ENCODE assay signal across 8 mouse cellular contexts in the genomic region with DNA sequence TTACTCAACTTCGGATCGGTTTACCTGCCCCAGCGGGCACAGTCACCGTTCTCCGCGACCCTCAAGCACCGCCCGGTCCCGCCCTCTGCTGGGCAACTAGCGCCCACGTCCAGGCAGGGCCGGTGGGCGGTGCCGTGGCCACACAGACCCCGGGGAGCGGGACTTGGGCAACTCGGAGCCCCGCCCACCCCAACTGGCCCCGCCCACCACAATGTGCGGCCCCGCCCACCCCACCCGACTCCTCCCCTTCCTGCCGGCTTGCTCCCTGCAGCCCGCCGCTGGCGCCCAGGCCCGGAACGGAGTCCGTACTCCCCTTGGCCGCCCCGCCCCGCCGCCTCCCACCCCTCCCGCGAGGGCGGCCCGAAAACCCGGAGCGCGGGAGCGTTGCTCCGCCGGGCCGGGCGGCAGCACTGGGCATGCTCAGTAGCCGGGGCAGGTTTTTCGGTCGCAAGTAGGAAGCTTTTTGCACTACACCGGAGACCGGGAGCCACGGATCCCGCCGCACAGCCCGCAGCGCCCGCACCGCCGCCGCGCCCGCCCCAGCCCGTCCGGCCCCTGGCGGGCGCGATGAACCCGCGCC.
A peak's percentile ranks its signal among the peaks of the same experiment; 100 is the strongest.
DNase-seq lines count a peak whose midpoint lies in the region; ATAC-seq and TF ChIP-seq lines count a peak whose summit lies in the region.

No protein-coding gene starts in this region.

- DNase-seq in 416B (ENCODE audit: low read depth): peak; percentile 88
- peak; percentile 97 for DNase-seq in embryonic facial prominence, embryonic 14.5 days (ENCODE audit: low spot score)
- DNase-seq in heart, adult 8-10 months (ENCODE audit: low spot score): peak; percentile 86
- peak; percentile 93 for DNase-seq in kidney, adult 9 months
- DNase-seq in spleen, adult 2 months (ENCODE audit: low read depth in 1 of 2, low spot score in 2 of 2): peak; percentile 81 to 92

- TF ChIP-seq POLR2A in bone marrow, adult 2 months (IDR thresholded peaks at IDR 0.05; ENCODE audit: borderline replicate concordance, control insufficient read depth, low read depth, low read length): peak; percentile 34; the same call in 1 of the 2 replicates
- TF ChIP-seq POLR2A in spleen, adult 2 months (IDR thresholded peaks at IDR 0.05; ENCODE audit: low read depth, low read length): no peak

- peak overlapping the region; percentile 68 for H3K4me2 ChIP-seq in embryonic facial prominence, embryonic 14.5 days (ENCODE audit: low read depth, low read length)
- H3K4me2 ChIP-seq in limb, embryonic 13.5 days (replicated peaks): peak overlapping the region; percentile 71
- H3K4me2 ChIP-seq in midbrain, embryonic 16.5 days (ENCODE audit: low read length): peak overlapping the region; percentile 88

- 2% methylated on average over 62 of the region's 68 CpGs for WGBS in bone marrow, adult 2 months
- WGBS in embryonic facial prominence, embryonic 14.5 days: 0% methylated on average over 13 of the region's 68 CpGs
- WGBS in limb, embryonic 13.5 days: 0% methylated on average over 33 of the region's 68 CpGs
- WGBS in midbrain, embryonic 16.5 days: under 1% methylated on average over 45 of the region's 68 CpGs
- WGBS in spleen, adult 2 months: 1% methylated on average over 65 of the region's 68 CpGs

- ATAC-seq in embryonic facial prominence, embryonic 14.5 days (ENCODE audit: low read depth): peak; percentile 95
- peak; percentile 93 for ATAC-seq in limb, embryonic 13.5 days (ENCODE audit: low FRiP score, low read depth)
- ATAC-seq in midbrain, embryonic 16.5 days: peak; percentile 94

- H3K4me3 ChIP-seq in bone marrow, adult 2 months (replicated peaks; ENCODE audit: control insufficient read depth, low read depth, low read length): peak overlapping the region; percentile 72
- H3K4me3 ChIP-seq in embryonic facial prominence, embryonic 14.5 days (ENCODE audit: low read depth, low read length): peak overlapping the region; percentile 92
- H3K4me3 ChIP-seq in limb, embryonic 13.5 days: peak overlapping the region; percentile 91
- H3K4me3 ChIP-seq in midbrain, embryonic 16.5 days (ENCODE audit: low read depth, low read length): peak overlapping the region; percentile 96
- peak overlapping the region; percentile 67 for H3K4me3 ChIP-seq in spleen, adult 2 months (ENCODE audit: extremely low read depth, insufficient read depth, insufficient read length)

- H3K27me3 ChIP-seq in embryonic facial prominence, embryonic 14.5 days (replicated peaks; ENCODE audit: control insufficient read depth, insufficient read depth, low read length): peaks cover 30% of the 10 kb centered on the region
- H3K27me3 ChIP-seq in limb, embryonic 13.5 days: peaks cover 23% of the 10 kb centered on the region
- H3K27me3 ChIP-seq in midbrain, embryonic 16.5 days (ENCODE audit: control insufficient read depth, insufficient read depth, low read depth, low read length): peaks cover 16% of the 10 kb centered on the region
- peaks cover 2% of the 10 kb centered on the region; the same call in 1 of the 2 replicates for H3K27me3 ChIP-seq in spleen, adult 2 months (ENCODE audit: control insufficient read depth, insufficient read depth, low read length)

- H3K36me3 ChIP-seq in embryonic facial prominence, embryonic 14.5 days (ENCODE audit: control insufficient read depth, insufficient read depth, low read length): no peaks in the 10 kb centered on the region
- peaks cover 4% of the 10 kb centered on the region for H3K36me3 ChIP-seq in limb, embryonic 13.5 days
- no peaks in the 10 kb centered on the region for H3K36me3 ChIP-seq in midbrain, embryonic 16.5 days (ENCODE audit: control insufficient read depth, insufficient read depth, low read length)
- H3K36me3 ChIP-seq in spleen, adult 2 months (ENCODE audit: control insufficient read depth, insufficient read depth, low read length): no peaks in the 10 kb centered on the region

- H3K4me1 ChIP-seq in bone marrow, adult 2 months (ENCODE audit: control insufficient read depth, insufficient read depth, low read length): no peaks in the 10 kb centered on the region; the same call in 1 of the 2 replicates
- H3K4me1 ChIP-seq in embryonic facial prominence, embryonic 14.5 days (ENCODE audit: control insufficient read depth, insufficient read depth, low read length): peaks cover 11% of the 10 kb centered on the region; the same call in 1 of the 2 replicates
- peaks cover 17% of the 10 kb centered on the region for H3K4me1 ChIP-seq in limb, embryonic 13.5 days
- H3K4me1 ChIP-seq in midbrain, embryonic 16.5 days (ENCODE audit: control insufficient read depth, insufficient read depth, low read length): peaks cover 14% of the 10 kb centered on the region
- peaks cover 9% of the 10 kb centered on the region for H3K4me1 ChIP-seq in spleen, adult 2 months (ENCODE audit: control insufficient read depth, insufficient read depth, insufficient read length)

- peaks cover 5% of the 10 kb centered on the region for H3K9me3 ChIP-seq in embryonic facial prominence, embryonic 14.5 days (ENCODE audit: control insufficient read depth, low read length)
- peaks cover 7% of the 10 kb centered on the region for H3K9me3 ChIP-seq in limb, embryonic 13.5 days
- 0 out of 2 replicates have a peak, but pooled peaks cover 7% of the 10 kb centered on the region for H3K9me3 ChIP-seq in midbrain, embryonic 16.5 days (replicated peaks; ENCODE audit: control insufficient read depth, low read length, poor library complexity, severe bottlenecking)

- peak; percentile 44; the same call in 1 of the 2 replicates for TF ChIP-seq CTCF in bone marrow, adult 2 months (IDR thresholded peaks at IDR 0.05; ENCODE audit: control insufficient read depth, insufficient read depth, low read length)
- no peak for TF ChIP-seq CTCF in spleen, adult 2 months (IDR thresholded peaks at IDR 0.05; ENCODE audit: extremely low read depth, insufficient read depth, insufficient read length, insufficient replicate concordance)

- peak overlapping the region; percentile 96 for H3K27ac ChIP-seq in bone marrow, adult 2 months (ENCODE audit: control insufficient read depth, insufficient read depth, low read depth, low read length, poor library complexity)
- H3K27ac ChIP-seq in embryonic facial prominence, embryonic 14.5 days (replicated peaks; ENCODE audit: low read depth, low read length): peak overlapping the region; percentile 87
- peak overlapping the region; percentile 92 for H3K27ac ChIP-seq in limb, embryonic 13.5 days
- peak overlapping the region; percentile 73 for H3K27ac ChIP-seq in midbrain, embryonic 16.5 days (ENCODE audit: low read length)
- peak overlapping the region; percentile 67 for H3K27ac ChIP-seq in spleen, adult 2 months (ENCODE audit: insufficient read depth, low read length)

- H3K9ac ChIP-seq in embryonic facial prominence, embryonic 14.5 days (ENCODE audit: low read depth, low read length): peak overlapping the region; percentile 93
- H3K9ac ChIP-seq in limb, embryonic 13.5 days: peak overlapping the region; percentile 93
- peak overlapping the region; percentile 87 for H3K9ac ChIP-seq in midbrain, embryonic 16.5 days (ENCODE audit: low read depth, low read length)

Comparison
In these comparisons a context has a peak if more than half of its experiments do, and no peak if none do; other contexts are left out.
1. Peak in every context shown above with its lines: DNase-seq, ATAC-seq, H3K4me3 ChIP-seq and H3K27ac ChIP-seq.